Mouse (Mus musculus) olfactory bulb, adult 2 months (tissue): ENCODE data around the gene Fxr2.

Experiments used
- CTCF ChIP-seq: fragments of 200-500 bp; IDR thresholded peaks from 2 replicates; pipeline ENCODE4 v1.5.1; 2012; ENCODE audit warnings: low read depth, mild to moderate bottlenecking, low read length, moderate library complexity; ENCODE audit not compliant: insufficient read depth
- POLR2A ChIP-seq: fragments of 200-500 bp; IDR thresholded peaks from 2 replicates; pipeline ENCODE4 v1.6.1; 2012; ENCODE audit warnings: mild to moderate bottlenecking, low read depth, low read length, moderate library complexity; ENCODE audit not compliant: insufficient read depth

DNA sequence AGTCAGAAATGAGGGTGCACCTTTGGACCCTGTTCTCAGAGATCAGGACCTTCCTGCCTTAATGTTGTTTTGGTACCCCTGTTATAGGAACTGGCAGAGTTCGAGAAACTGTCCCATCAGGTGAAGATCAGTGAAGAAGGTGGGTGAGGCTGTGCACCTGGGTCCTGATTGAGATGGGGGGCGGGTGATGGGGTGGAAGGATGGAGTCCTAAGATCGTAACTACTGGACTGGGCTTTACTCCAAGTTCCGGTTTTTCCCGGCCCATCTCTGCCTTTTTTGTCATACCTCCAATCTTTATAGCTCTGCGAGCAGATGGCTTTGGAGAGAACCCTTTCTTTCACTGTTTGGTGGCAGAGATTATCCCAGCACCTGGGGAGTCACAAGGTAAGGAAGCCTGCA, 10.4 kb upstream of the Fxr2 start:
- no peak for TF ChIP-seq POLR2A
- TF ChIP-seq CTCF, result no peak
